ENCODE assay signal across 7 mouse cellular contexts in the genomic region with DNA sequence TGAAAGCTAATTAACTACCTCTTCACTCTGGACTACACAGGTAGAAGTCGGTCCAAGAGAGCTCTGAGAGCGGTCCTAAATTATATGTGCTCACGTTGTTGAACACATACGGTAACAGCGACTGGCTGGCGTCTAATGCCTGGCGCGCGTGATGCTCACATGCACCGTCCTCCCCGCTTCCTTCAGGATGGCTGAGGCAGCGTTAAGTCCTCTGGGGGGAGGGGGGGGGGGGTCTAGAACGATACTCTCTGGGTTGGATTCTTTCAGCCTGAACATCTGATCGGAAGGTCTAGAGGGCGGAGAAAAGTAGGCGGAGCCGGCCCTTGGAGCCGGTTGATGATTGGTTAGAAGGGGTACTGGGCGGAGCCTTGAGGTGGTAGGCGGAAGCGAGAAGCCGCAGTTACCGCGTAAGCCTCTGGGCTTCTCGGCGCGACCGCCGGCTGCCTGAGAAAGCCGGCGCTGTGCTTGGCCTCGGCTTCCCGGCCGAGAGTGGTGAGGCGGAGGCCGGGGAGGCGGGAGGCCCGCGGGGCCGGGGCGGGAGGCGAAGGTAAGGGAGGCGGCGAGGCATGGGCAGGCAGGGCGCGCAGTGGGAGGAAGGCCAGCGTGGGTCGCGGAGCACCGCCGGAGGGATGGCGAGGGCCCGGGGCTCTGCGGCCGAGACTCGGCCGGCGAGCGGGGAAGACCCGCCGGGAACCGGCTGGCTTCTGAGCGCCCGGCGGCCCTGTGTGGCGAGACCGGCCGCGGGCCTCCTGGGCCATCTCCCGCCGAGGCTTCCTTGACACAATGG. TPM values are rescaled to one million over a fixed set of nuclear protein-coding genes. Genes with fewer than 3 reads are reported as not detected.
DNase-seq lines count a peak whose midpoint lies in the region; ATAC-seq and TF ChIP-seq lines count a peak whose summit lies in the region.

A gene (minus strand): TSS at position 214 of the 787 bp plus-strand sequence.
A gene (plus strand): TSS at position 397 of the 787 bp plus-strand sequence.

- TF ChIP-seq CTCF in kidney, adult 2 months (conservative IDR thresholded peaks at IDR 0.05; ENCODE audit: insufficient read depth, insufficient read length, low read depth, low read length), result 0 out of 2 replicates have a peak, but pooled peaks have one; percentile 18
- no peak for TF ChIP-seq CTCF in spleen, adult 2 months (IDR thresholded peaks at IDR 0.05; ENCODE audit: extremely low read depth, insufficient read depth, insufficient read length, insufficient replicate concordance)

- peak; percentile 97 for DNase-seq in adrenal gland, postnatal 14 days
- peak; percentile 98 for DNase-seq in embryonic facial prominence, embryonic 11.5 days (ENCODE audit: low spot score)
- peak; percentile 97 to 98 for DNase-seq in heart, adult 18-20 months
- peak; percentile 98 for DNase-seq in kidney, adult 2 months
- peak; percentile 94 for DNase-seq in spleen, adult 2 months (ENCODE audit: low read depth in 1 of 2, low spot score in 2 of 2)

- no peaks in the 10 kb centered on the region for H3K4me1 ChIP-seq in embryonic facial prominence, embryonic 11.5 days (ENCODE audit: control insufficient read depth, insufficient read depth, low read length)
- H3K4me1 ChIP-seq in kidney, adult 2 months (ENCODE audit: control insufficient read depth, insufficient read depth, low read length), result peaks cover 2% of the 10 kb centered on the region; the same call in 1 of the 2 replicates
- H3K4me1 ChIP-seq in limb, embryonic 12.5 days (replicated peaks), result peaks cover 11% of the 10 kb centered on the region
- peaks cover 17% of the 10 kb centered on the region for H3K4me1 ChIP-seq in midbrain, embryonic 15.5 days
- peaks cover 2% of the 10 kb centered on the region; the same call in 1 of the 2 replicates for H3K4me1 ChIP-seq in spleen, adult 2 months (ENCODE audit: control insufficient read depth, insufficient read depth, insufficient read length)

- H3K4me2 ChIP-seq in embryonic facial prominence, embryonic 11.5 days (ENCODE audit: low read depth, low read length), result peak within 1 kb of the TSS; percentile 77
- H3K4me2 ChIP-seq in limb, embryonic 12.5 days, result peak within 1 kb of the TSS; percentile 80
- H3K4me2 ChIP-seq in midbrain, embryonic 15.5 days, result peak within 1 kb of the TSS; percentile 66

- WGBS in embryonic facial prominence, embryonic 11.5 days, result under 1% methylated on average over 67 of the region's 71 CpGs
- 1% methylated on average over 71 of the region's 71 CpGs for WGBS in kidney, adult 2 months
- WGBS in limb, embryonic 12.5 days, result under 1% methylated on average over 68 of the region's 71 CpGs
- 1% methylated on average over 71 of the region's 71 CpGs for WGBS in midbrain, embryonic 15.5 days
- under 1% methylated on average over 64 of the region's 71 CpGs for WGBS in spleen, adult 2 months

- ATAC-seq in embryonic facial prominence, embryonic 11.5 days (replicated peaks; ENCODE audit: insufficient number of reproducible peaks, low FRiP score, low TSS enrichment, low read depth), result peak; percentile 97
- peak; percentile 99 for ATAC-seq in limb, embryonic 12.5 days (ENCODE audit: insufficient number of reproducible peaks, insufficient read depth, low FRiP score, low TSS enrichment, low read depth)
- peak; percentile 100 for ATAC-seq in midbrain, embryonic 15.5 days (replicated peaks)

- peak within 1 kb of the TSS; percentile 78 for H3K27ac ChIP-seq in embryonic facial prominence, embryonic 11.5 days (replicated peaks; ENCODE audit: low read depth, low read length)
- H3K27ac ChIP-seq in kidney, adult 2 months (ENCODE audit: insufficient read depth, low read depth, low read length), result peak within 1 kb of the TSS; percentile 64
- H3K27ac ChIP-seq in limb, embryonic 12.5 days, result peak within 1 kb of the TSS; percentile 85
- H3K27ac ChIP-seq in midbrain, embryonic 15.5 days, result peak within 1 kb of the TSS; percentile 87
- H3K27ac ChIP-seq in spleen, adult 2 months (ENCODE audit: insufficient read depth, low read length), result peak within 1 kb of the TSS; percentile 74

- no peaks in the 10 kb centered on the region for H3K36me3 ChIP-seq in embryonic facial prominence, embryonic 11.5 days (replicated peaks; ENCODE audit: control insufficient read depth, insufficient read depth, low read depth, low read length)
- no peaks in the 10 kb centered on the region for H3K36me3 ChIP-seq in kidney, adult 2 months (ENCODE audit: control insufficient read depth, insufficient read depth, low read length)
- no peaks in the 10 kb centered on the region for H3K36me3 ChIP-seq in limb, embryonic 12.5 days
- H3K36me3 ChIP-seq in midbrain, embryonic 15.5 days (replicated peaks), result no peaks in the 10 kb centered on the region
- H3K36me3 ChIP-seq in spleen, adult 2 months (ENCODE audit: control insufficient read depth, insufficient read depth, low read length), result no peaks in the 10 kb centered on the region; the same call in 1 of the 2 replicates

- no peaks in the 10 kb centered on the region for H3K9me3 ChIP-seq in embryonic facial prominence, embryonic 11.5 days (replicated peaks; ENCODE audit: control insufficient read depth, low read length)
- no peaks in the 10 kb centered on the region for H3K9me3 ChIP-seq in limb, embryonic 12.5 days
- H3K9me3 ChIP-seq in midbrain, embryonic 15.5 days, result no peaks in the 10 kb centered on the region

- H3K27me3 ChIP-seq in embryonic facial prominence, embryonic 11.5 days (ENCODE audit: control insufficient read depth, insufficient read depth, low read length), result no peaks in the 10 kb centered on the region
- no peaks in the 10 kb centered on the region for H3K27me3 ChIP-seq in kidney, adult 2 months (replicated peaks; ENCODE audit: control insufficient read depth, insufficient read depth, low read length)
- no peaks in the 10 kb centered on the region for H3K27me3 ChIP-seq in limb, embryonic 12.5 days
- H3K27me3 ChIP-seq in midbrain, embryonic 15.5 days (replicated peaks), result no peaks in the 10 kb centered on the region
- H3K27me3 ChIP-seq in spleen, adult 2 months (ENCODE audit: control insufficient read depth, insufficient read depth, low read length), result 0 out of 2 replicates have a peak, but pooled peaks cover 2% of the 10 kb centered on the region

- H3K4me3 ChIP-seq in embryonic facial prominence, embryonic 11.5 days (ENCODE audit: low read depth, low read length), result peak within 1 kb of the TSS; percentile 88
- peak within 1 kb of the TSS; percentile 88 for H3K4me3 ChIP-seq in kidney, adult 2 months (ENCODE audit: insufficient read depth, low read depth, low read length)
- H3K4me3 ChIP-seq in limb, embryonic 12.5 days (replicated peaks), result peak within 1 kb of the TSS; percentile 83
- peak within 1 kb of the TSS; percentile 88 for H3K4me3 ChIP-seq in midbrain, embryonic 15.5 days
- peak within 1 kb of the TSS; percentile 88 for H3K4me3 ChIP-seq in spleen, adult 2 months (ENCODE audit: extremely low read depth, insufficient read depth, insufficient read length)

- H3K9ac ChIP-seq in embryonic facial prominence, embryonic 11.5 days (replicated peaks; ENCODE audit: low read length), result peak within 1 kb of the TSS; percentile 88
- peak within 1 kb of the TSS; percentile 88 for H3K9ac ChIP-seq in limb, embryonic 12.5 days (replicated peaks)
- H3K9ac ChIP-seq in midbrain, embryonic 15.5 days, result peak within 1 kb of the TSS; percentile 85

- peak; percentile 90 for TF ChIP-seq POLR2A in kidney, adult 2 months (IDR thresholded peaks at IDR 0.05; ENCODE audit: low read depth, low read length)
- TF ChIP-seq POLR2A in spleen, adult 2 months (IDR thresholded peaks at IDR 0.05; ENCODE audit: low read depth, low read length), result peak; percentile 92

RNA-seq across cellular contexts. Expression of the first gene that starts in this region (rescaled TPM):
- 345 and 387 TPM in 2 replicates for total RNA-seq in adrenal gland, postnatal 14 days (2021)
- polyA plus RNA-seq in embryonic facial prominence, embryonic 11.5 days (2014; fragmentation: Nextera tagmentation; extraction: Ambion mirVana), result 260 and 262 TPM in 2 replicates
- total RNA-seq in heart, adult 18-20 months (2021), result 10 to 100 TPM; 68.5 to 84.3 TPM
- polyA plus RNA-seq in kidney, adult 2 months (2012; rRNA removed), result 247 and 334 TPM in 2 replicates
- 139 and 140 TPM in 2 replicates for polyA plus RNA-seq in limb, embryonic 12.5 days (2016; fragmentation: Nextera tagmentation; extraction: Ambion mirVana)
- polyA plus RNA-seq in midbrain, embryonic 15.5 days (2015; fragmentation: Nextera tagmentation; extraction: Ambion mirVana), result 529 and 531 TPM in 2 replicates
- 6.8 and 8.6 TPM in 2 replicates for polyA plus RNA-seq in spleen, adult 2 months (2012; rRNA removed)

RNA-seq across cellular contexts. Expression of the second gene that starts in this region (rescaled TPM):
- 27.9 TPM in 2 replicates for total RNA-seq in adrenal gland, postnatal 14 days (2021)
- polyA plus RNA-seq in embryonic facial prominence, embryonic 11.5 days (2014; fragmentation: Nextera tagmentation; extraction: Ambion mirVana), result 14.8 and 17.3 TPM in 2 replicates
- total RNA-seq in heart, adult 18-20 months (2021), result 10 to 100 TPM in 1 of 2 experiments, 1 to 10 TPM in 1; 7.8 to 11.5 TPM
- 8.0 and 9.3 TPM in 2 replicates for polyA plus RNA-seq in kidney, adult 2 months (2012; rRNA removed)
- 15.1 and 15.4 TPM in 2 replicates for polyA plus RNA-seq in limb, embryonic 12.5 days (2016; fragmentation: Nextera tagmentation; extraction: Ambion mirVana)
- 10.6 and 12.8 TPM in 2 replicates for polyA plus RNA-seq in midbrain, embryonic 15.5 days (2015; fragmentation: Nextera tagmentation; extraction: Ambion mirVana)
- 4.7 and 6.2 TPM in 2 replicates for polyA plus RNA-seq in spleen, adult 2 months (2012; rRNA removed)

Comparison
In these comparisons a context has a peak if more than half of its experiments do, and no peak if none do; other contexts are left out.
1. Peak in every context shown above with its lines: DNase-seq, ATAC-seq, H3K4me3 ChIP-seq and H3K27ac ChIP-seq.
2. RNA of the first gene that starts in this region (polyA plus RNA-seq): 529 to 531 TPM in midbrain, embryonic 15.5 days, 247 to 334 TPM in kidney, adult 2 months, 260 to 262 TPM in embryonic facial prominence, embryonic 11.5 days and 139 to 140 TPM in limb, embryonic 12.5 days; 6.8 to 8.6 TPM in spleen, adult 2 months; every median in the first group is over 10 times any median in the second.